Mouse (Mus musculus) G1E (cell line): ENCODE results near the gene Tex9. TPM values are rescaled to one million over a fixed set of nuclear protein-coding genes. Genes with fewer than 3 reads are reported as not detected.

Experiments used
- ATAC-seq: 2 replicates; pipeline ENCODE4 v1.8.0; 2016; ENCODE audit warnings: mild to moderate bottlenecking; ENCODE audit not compliant: insufficient number of reproducible peaks, poor library complexity, low FRiP score, severe bottlenecking; ENCODE audit errors: extremely low read depth
- DNase-seq: peaks from one replicate; pipeline ENCODE4 v3.0.0; 2012; ENCODE audit warnings: low spot score
- H3K27me3 ChIP-seq: 2 replicates; pipeline ENCODE4 v1.6.1; 2012; ENCODE audit warnings: mild to moderate bottlenecking, low read length, inconsistent platforms; ENCODE audit not compliant: insufficient read depth
- H3K36me3 ChIP-seq: replicated peaks from 2 replicates; pipeline ENCODE3; 2012; ENCODE audit warnings: mild to moderate bottlenecking, inconsistent platforms
- H3K4me1 ChIP-seq: 2 replicates; pipeline ENCODE4 v1.6.1; 2012; ENCODE audit warnings: low read depth, low read length, inconsistent platforms, mixed read lengths; ENCODE audit not compliant: insufficient read depth
- H3K4me3 ChIP-seq: 2 replicates; pipeline ENCODE4 v1.5.1; 2012; ENCODE audit warnings: low read depth, mild to moderate bottlenecking, inconsistent platforms, low read length, moderate library complexity, mixed read lengths
- H3K9me3 ChIP-seq: replicated peaks from 2 replicates; pipeline ENCODE4 v1.6.1; 2012; ENCODE audit warnings: inconsistent platforms
- CTCF ChIP-seq: IDR thresholded peaks from 2 replicates; pipeline ENCODE4 v1.5.1; 2012; ENCODE audit warnings: low read depth, low read length, inconsistent platforms, mixed read lengths
- GATA1 ChIP-seq: IDR thresholded peaks from 2 replicates; pipeline ENCODE4 v1.6.1; 2012; ENCODE audit warnings: borderline replicate concordance, low read length, inconsistent platforms, mixed read lengths
- GATA2 ChIP-seq: IDR thresholded peaks from 2 replicates; pipeline ENCODE4 v1.6.1; 2012; ENCODE audit warnings: low read depth, low read length, inconsistent platforms, borderline replicate concordance
- POLR2AphosphoS5 ChIP-seq: IDR thresholded peaks from 2 replicates; pipeline ENCODE4 v1.6.1; 2012; ENCODE audit warnings: low read depth, low read length, inconsistent platforms; ENCODE audit not compliant: insufficient replicate concordance
- TAL1 ChIP-seq: conservative IDR thresholded peaks from 2 replicates; pipeline ENCODE4 v1.6.1; 2012; ENCODE audit warnings: low read depth, low read length, inconsistent platforms, mixed read lengths
- polyA plus RNA-seq: library from polyadenylated mRNA; stranded (reverse); fragments of >175 nt; gene quantifications from 2 replicates; pipeline ENCODE4 v1.2.3, GENCODE M21; 2012
- total RNA-seq, 2 experiments: library from RNA; stranded (forward) in 1 of 2; stranded (reverse) in 1 of 2; fragments of 200-1000 nt in 1 of 2; fragments of >200 nt in 1 of 2; fragmentation: Nextera tagmentation in 1 of 2; gene quantifications; 2 replicates each; pipeline ENCODE4 v1.2.3; 2014 to 2017

Tex9 gene
- total RNA-seq (2014; fragmentation: Nextera tagmentation) (157 and 164 TPM in 2 replicates), total RNA-seq (2017) (86.8 and 124 TPM in 2 replicates), polyA plus RNA-seq (24.6 and 31.0 TPM in 2 replicates)

- Histone ChIP-seq H3K9me3 (no peaks in the 10 kb centered on the region), H3K36me3 (peaks cover 8% of the 10 kb centered on the region), H3K27me3 (no peaks in the 10 kb centered on the region), H3K4me3 (peak within 1 kb of the TSS; percentile 89), H3K4me1 (peaks cover 44% of the 10 kb centered on the region)
- no peak for TF ChIP-seq GATA1
- DNase-seq (no peak), ATAC-seq (no peak)
Observed at GRCm38 (mm10) chr9:72492194-72492565, at the start of gene Tex9. Gene Tex9 (minus strand): TSS chr9:72492212.

- no peak for ATAC-seq
- H3K4me1 ChIP-seq: peaks cover 10% of the 10 kb centered on the region
- no peaks in the 10 kb centered on the region for H3K9me3 ChIP-seq
- DNase-seq: no peak
- TF ChIP-seq GATA1 (no peak), CTCF (no peak), GATA2 (no peak), TAL1 (no peak), POLR2AphosphoS5 (no peak)
- H3K4me3 ChIP-seq: no peak overlapping the region
- H3K27me3 ChIP-seq: no peaks in the 10 kb centered on the region
- peaks cover 12% of the 10 kb centered on the region for H3K36me3 ChIP-seq
Observed at GRCm38 (mm10) chr9:72537086-72537485, 45.1 kb upstream of the Tex9 start.

- Histone ChIP-seq H3K4me1 (peaks cover 19% of the 10 kb centered on the region), H3K4me3 (no peak overlapping the region; the same call in 1 of the 2 replicates), H3K9me3 (no peaks in the 10 kb centered on the region), H3K27me3 (no peaks in the 10 kb centered on the region), H3K36me3 (peaks cover 9% of the 10 kb centered on the region)
- ATAC-seq (no peak), DNase-seq (no peak)
- TF ChIP-seq CTCF (no peak), GATA2 (no peak), TAL1 (no peak), GATA1 (no peak), POLR2AphosphoS5 (no peak)
Observed at GRCm38 (mm10) chr9:72535394-72535793, 43.4 kb upstream of the Tex9 start.

GRCm38 (mm10) chr9:72534985-72535384 is 43.0 kb upstream of the Tex9 start:
- Histone ChIP-seq H3K4me3 (no peak overlapping the region; the same call in 1 of the 2 replicates), H3K27me3 (no peaks in the 10 kb centered on the region), H3K9me3 (no peaks in the 10 kb centered on the region), H3K4me1 (peaks cover 16% of the 10 kb centered on the region), H3K36me3 (peaks cover 5% of the 10 kb centered on the region)
- ATAC-seq (no peak), DNase-seq (no peak)
- TF ChIP-seq TAL1: no peak
- no peak for TF ChIP-seq CTCF
- TF ChIP-seq GATA1: no peak
- TF ChIP-seq GATA2: no peak
- no peak for TF ChIP-seq POLR2AphosphoS5

GRCm38 (mm10) chr9:72533089-72533415 is 41.0 kb upstream of the Tex9 start:
- H3K36me3 ChIP-seq: no peaks in the 10 kb centered on the region
- DNase-seq (no peak), ATAC-seq (no peak)
- no peaks in the 10 kb centered on the region for H3K27me3 ChIP-seq
- no peaks in the 10 kb centered on the region for H3K9me3 ChIP-seq
- TF ChIP-seq POLR2AphosphoS5: no peak
- no peak for TF ChIP-seq GATA2
- TF ChIP-seq TAL1: no peak
- no peak for TF ChIP-seq GATA1
- TF ChIP-seq CTCF: no peak
- peak overlapping the region; percentile 91 for H3K4me3 ChIP-seq
- H3K4me1 ChIP-seq: peaks cover 19% of the 10 kb centered on the region

GRCm38 (mm10) chr9:72532381-72533088 is 40.5 kb upstream of the Tex9 start:
- Histone ChIP-seq H3K4me3 (peak overlapping the region; percentile 91), H3K4me1 (peaks cover 19% of the 10 kb centered on the region), H3K27me3 (no peaks in the 10 kb centered on the region), H3K9me3 (no peaks in the 10 kb centered on the region), H3K36me3 (no peaks in the 10 kb centered on the region)
- ATAC-seq: no peak
- DNase-seq: peak; percentile 42
- TF ChIP-seq GATA1 (no peak), TAL1 (no peak), POLR2AphosphoS5 (no peak), CTCF (no peak), GATA2 (no peak)

GRCm38 (mm10) chr9:72531996-72532380 is 40.0 kb upstream of the Tex9 start, which contains the start of gene Rfx7:
Gene Rfx7 (plus strand): TSS chr9:72532240.
- H3K27me3 ChIP-seq: no peaks in the 10 kb centered on the region
- no peak for ATAC-seq
- peak within 1 kb of the TSS; percentile 91 for H3K4me3 ChIP-seq
- peaks cover 4% of the 10 kb centered on the region for H3K36me3 ChIP-seq
- no peaks in the 10 kb centered on the region for H3K9me3 ChIP-seq
- peak; percentile 71 for DNase-seq
- TF ChIP-seq TAL1: no peak
- TF ChIP-seq GATA2: no peak
- H3K4me1 ChIP-seq: peaks cover 19% of the 10 kb centered on the region
